Mouse (Mus musculus) thymus, postnatal 25 days (tissue): ENCODE data around the gene Mta2.
"Not testable (repeated sequence)": the region's sequence is repeated elsewhere in the genome, so short reads cannot be mapped to it uniquely, and the experiment has no call there.

ENCODE experiments used
- DNase-seq: peaks from one replicate; pipeline ENCODE4 v3.0.0; 2022

Mta2 gene

DNA sequence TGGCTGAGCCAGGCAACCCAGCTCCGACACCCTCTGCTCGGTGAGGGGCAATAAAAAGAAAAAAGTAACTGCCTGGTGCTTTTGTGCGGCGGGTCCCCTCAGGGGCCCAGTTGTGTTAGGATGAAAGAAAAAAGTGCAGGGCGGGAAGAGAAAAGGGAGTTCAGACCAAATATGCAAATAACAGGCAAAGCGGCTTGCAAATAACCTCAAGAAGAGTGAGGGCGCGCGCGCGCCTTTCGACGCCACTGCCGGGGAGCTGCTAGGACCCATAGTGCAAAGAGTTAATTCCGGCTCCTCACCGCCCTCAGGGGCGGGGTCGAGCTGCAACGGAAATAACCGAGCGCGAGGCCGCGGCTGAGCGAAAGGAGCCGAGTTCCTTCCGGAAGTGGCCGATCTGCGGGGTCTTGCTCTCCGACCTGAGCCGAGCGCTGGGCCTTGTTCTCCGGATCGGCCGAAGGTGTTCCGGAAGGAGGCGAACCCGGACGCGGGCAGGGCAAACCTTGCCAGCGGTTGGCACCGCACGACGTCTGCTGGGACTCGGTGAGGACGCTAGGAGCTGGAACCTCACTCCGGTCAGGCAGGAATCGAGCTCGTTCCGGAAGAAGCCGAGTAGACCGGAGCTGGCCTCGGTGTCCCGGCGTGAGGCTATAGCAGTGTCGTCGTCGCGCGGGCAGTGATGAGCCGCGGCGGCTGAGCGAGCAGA lies at the start of gene Mta2:
TSS of gene Mta2 (plus strand) at position 361 of the 703 bp plus-strand sequence.
- peak; percentile 98 for DNase-seq

DNA sequence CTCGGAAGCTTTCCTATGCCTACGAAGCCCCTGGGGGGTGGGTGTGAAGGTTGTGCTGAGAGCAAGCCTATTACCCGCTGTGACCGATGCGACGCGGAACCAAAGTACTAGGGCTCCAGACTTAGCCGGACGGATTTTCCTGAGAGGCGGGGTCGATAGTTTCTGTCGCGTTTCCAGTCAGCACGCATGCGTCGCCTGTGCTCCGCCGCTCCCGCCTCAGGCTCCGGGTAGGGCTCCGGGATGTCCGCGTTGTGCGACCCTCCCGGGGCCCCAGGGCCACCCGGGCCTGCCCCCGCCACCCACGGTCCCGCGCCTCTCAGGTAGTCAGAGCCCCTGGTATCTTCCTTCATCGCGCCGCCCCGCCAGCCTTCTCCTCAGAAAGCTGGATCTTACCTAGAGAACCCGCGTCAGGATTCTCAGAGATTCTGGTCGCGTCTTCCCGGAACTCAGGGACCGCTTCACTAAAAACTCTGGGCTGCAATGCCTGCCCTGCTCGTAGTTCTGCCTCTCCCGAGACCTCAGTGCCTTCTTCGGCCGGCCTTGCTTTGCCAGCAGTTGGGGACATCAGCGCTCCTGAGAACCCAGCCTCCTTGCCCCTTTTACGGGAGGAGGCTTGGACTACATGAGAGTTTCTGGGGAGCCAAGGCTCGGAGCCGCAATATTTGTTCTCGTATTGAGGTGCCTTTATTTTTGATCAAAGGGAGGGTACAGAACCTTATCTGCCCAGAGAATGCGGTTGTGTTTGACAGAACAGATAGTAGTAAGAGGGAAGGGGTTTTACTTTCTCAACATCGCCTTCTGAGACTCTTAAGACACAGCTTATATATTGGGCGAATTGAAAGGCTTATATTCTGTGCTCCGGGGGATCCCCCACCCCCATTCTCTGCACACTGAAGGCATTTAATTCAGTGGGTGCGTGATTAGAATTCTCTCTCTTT lies 48.6 kb upstream of the Mta2 start, which contains the start of gene Ints5:
TSS of gene Ints5 (plus strand) at position 177 of the 938 bp plus-strand sequence.
- peak; percentile 87 for DNase-seq

DNA sequence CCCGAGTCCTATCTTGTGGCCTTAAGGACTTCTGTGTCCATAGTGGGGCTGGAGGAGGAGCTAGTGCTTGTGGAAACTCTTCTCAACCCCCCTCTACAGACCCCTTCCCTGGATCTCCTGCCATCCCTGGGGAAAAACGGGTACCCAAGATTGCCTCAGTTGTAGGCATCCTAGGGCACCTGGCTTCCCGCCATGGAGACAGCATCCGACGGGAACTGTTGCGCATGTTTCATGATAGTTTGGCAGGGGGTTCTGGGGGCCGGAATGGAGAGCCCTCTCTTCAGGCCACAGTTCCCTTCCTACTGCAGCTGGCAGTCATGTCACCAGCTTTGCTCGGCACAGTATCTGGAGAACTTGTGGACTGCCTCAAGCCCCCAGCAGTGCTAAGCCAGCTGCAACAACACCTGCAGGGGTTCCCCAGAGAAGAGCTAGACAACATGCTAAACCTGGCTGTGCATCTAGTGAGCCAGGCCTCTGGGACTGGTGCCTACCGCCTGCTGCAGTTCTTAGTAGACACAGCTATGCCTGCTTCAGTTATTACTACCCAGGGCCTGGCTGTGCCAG lies 46.2 kb upstream of the Mta2 start:
- DNase-seq = no peak

DNA sequence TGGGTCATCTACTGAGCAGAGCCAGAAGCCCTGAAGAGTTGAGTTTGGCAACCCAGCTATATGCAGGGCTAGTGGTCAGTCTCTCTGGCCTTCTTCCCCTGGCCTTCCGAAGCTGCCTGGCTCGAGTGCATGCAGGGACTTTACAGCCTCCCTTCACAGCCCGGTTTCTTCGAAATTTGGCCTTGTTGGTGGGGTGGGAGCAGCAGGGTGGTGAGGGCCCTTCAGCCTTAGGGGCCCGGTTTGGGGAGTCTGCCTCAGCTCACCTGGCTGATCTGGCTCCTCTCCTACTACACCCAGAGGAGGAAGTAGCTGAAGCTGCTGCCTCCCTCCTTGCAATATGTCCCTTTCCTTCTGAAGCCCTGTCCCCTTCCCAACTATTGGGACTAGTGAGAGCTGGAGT lies 45.4 kb upstream of the Mta2 start:
- not testable (repeated sequence) for DNase-seq

DNA sequence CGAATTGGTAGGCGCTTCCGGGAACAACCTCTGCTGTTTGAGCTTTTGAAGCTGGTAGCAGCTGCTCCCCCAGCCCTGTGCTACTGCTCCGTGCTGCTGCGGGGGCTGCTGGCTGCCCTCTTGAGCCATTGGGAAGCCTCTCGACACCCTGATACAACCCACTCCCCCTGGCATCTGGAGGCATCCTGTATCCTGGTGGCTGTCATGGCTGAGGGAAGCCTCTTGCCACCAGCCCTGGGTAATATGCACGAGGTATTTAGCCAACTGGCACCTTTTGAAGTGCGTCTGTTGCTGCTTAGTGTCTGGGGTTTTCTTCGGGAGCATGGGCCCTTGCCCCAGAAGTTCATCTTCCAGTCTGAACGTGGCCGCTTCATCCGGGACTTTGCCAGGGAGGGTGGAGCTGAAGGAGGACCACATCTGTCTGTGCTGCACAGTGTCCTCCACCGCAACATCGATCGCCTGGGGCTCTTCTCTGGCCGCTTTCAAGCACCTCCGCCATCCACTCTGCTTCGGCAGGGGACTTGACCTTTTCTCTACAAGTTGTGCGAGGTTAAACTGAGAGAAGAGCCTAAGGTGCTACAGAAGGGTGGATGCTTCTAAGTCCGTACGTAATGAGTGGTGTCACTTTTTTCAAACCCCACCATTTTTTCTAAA lies 44.3 kb upstream of the Mta2 start:
- DNase-seq = peak; percentile 15

DNA sequence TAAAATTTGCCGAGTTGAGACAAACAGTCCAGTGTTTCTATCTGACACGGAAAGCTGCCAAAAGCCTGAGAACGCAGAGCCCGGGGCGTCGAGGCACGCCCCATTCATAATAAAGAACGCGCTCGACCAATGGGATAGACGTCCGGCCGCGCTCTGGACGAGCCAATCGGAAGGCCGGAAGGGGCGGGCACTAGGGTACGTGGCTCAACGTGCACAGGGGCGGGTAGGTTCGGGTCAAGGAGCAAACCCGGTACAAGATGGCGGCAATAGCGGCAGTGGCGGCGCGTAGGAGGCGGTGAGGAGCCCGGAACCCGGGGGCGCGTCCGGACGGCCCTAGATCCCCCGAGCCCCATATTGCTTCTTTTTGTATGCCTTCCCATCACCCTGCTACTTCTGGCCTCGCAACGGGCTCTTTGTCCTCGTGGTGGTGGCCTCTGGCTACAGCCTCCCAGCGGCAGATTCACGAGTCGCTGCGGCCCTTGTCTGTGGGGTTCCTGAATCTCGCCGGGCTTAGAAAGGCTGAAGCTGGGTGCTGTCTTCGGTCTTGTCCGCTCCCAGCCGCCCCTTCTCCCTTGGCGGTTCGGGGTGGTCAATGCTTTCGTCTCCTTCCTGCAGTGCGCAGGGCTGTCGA lies 43.7 kb upstream of the Mta2 start, which contains the start of gene Ganab:
TSS of gene Ganab (plus strand) at position 207 of the 631 bp plus-strand sequence.
- peak; percentile 93 for DNase-seq

DNA sequence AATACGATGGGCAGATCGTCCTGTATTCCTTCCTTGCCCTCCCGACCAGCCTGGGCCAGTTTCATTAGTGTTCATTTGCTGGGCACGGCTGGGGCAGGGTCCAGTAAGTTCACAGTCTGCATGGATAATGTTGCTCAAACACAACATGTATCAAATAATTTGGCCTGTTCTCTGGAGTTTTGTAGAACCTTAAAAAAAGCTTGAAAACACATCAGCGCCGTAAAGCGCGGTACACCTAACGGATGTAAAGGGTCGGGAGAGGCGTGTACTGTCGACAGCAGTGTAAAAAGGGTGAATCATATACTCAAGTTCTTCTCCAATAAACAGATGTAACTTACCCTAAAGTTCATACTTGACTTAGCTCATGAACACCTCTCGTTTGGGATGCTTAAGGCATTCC lies 43.1 kb upstream of the Mta2 start:
- DNase-seq = no peak

DNA sequence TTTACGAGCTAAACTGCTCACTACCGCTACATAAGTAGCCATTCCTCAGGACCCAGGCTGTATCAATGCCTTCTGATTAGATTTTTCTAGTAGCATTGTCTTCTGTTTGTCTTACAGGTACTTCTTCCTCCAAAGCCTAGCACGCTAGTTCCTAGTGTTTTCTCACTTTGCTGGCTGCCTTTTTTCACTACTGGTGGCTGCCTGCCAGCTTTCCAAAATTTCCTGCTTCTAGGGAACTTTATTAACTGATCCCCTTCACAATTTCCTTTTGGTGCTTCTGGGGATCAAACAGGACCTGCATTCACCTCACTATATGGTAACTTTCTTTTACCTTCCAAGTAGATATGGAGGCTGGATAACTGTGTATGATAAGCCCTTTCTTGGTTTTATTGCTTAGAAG lies 42.6 kb upstream of the Mta2 start:
- DNase-seq = no peak

DNA sequence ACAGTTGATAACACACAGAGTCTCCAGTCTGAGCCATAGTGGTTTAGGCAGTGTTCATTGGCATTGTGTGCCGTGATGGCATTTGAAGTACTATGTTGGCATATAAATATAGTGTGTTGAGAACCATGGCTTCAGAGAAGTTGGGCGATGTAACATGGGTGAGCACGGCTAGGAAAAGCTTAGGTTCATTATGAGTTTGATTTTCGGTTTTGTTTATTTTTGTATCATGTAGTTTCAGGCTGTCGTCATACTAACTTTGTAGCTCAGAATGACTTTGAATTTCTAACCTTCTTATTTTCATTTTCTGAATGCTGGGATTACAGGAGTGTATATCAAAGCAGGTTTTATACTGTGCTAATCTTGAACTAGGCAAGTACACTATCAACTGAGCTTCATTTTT lies 38.3 kb upstream of the Mta2 start:
- no peak for DNase-seq

DNA sequence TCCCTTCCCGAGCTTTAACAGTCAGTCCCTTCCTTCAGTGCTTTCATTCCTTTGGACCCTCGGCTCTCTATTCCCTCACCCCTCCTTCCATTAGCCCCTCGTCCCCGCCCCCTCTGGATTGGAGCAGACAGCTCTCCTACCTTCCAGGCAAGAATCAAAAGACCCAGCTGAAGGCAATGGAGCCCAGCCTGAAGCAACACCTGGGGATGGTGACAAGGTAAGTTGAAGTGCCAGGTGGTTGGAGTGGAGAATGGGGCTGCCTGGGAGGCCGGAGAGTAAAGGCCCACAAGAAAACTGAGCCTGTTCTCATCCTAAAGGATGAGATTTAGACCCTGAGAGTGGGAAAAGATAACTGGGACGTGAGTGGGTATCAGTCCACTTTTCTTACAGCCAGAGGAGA lies 33.1 kb upstream of the Mta2 start:
- DNase-seq = no peak

DNA sequence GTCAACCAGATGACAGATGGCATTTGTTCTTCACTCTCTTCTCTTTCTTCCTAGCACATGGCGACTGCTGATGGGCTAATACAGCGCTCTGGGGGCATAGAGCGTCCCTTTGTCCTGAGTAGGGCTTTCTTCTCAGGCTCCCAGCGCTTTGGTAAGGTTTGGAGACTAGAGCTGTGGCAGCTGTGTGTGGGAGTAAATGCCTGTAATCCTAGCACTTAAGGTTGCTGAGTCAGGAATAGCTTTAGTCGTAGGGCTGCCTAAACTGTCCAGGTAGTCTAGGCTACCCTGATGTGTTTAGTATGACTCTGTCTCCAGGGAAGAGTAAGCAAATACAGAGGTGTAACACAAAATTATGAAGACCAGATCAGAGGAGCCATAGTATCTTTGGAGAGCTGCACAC lies 29.9 kb upstream of the Mta2 start:
- DNase-seq = no peak

DNA sequence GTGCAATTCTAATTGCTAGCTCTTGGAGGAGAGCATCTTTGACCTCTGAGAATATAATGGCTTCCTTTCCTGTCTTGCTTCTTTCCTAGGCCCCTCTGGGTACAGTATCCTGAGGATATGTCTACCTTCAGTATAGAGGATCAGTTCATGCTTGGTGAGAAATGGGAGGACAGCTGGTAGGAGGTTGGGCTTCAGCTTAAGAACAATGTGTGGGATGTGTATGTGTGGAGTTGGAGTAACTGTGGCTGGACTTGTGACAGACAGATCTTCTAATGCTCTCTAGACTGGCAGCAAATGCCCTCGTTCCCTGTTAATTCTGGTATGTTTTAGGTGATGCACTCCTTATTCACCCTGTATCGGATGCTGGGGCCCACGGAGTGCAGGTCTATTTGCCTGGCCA lies 27.5 kb upstream of the Mta2 start:
- DNase-seq = no peak

DNA sequence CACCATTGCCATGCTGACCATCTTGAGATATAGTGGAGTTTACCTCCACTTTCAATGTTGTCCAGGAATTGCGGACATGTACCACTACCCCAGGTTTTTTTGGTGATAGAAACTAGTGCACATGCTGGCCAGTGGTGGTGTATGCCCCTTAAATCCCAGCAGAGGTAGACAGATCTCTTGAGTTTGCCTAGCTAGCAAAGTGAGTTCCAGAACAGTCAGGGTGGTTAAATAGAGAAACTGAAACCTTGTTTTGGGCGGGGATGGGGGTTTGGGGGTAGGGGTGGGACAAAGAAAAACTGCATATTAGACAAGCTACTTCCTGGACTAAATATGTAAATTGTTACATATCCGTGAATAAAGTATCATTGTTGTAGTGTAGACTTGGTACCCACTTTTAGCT lies 22.7 kb upstream of the Mta2 start:
- DNase-seq = no peak

DNA sequence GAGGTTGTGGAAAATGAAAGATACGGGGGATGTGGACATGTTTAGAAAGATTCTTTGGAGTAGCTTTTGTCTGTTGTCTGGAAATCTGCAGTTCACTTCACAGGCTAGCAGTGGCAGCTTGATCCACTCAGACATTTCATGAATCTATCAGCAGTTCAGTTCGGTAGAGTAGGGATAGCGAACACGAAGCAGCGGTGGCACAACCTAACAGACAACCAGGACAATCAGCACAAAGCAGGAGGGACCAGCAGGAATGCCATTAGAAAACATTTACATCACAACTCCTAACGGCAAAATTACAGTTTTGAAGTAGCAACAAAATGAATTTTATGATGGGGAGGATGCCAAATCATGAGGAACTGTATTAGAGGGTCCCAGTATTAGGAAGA lies 22.0 kb upstream of the Mta2 start:
- no peak for DNase-seq

DNA sequence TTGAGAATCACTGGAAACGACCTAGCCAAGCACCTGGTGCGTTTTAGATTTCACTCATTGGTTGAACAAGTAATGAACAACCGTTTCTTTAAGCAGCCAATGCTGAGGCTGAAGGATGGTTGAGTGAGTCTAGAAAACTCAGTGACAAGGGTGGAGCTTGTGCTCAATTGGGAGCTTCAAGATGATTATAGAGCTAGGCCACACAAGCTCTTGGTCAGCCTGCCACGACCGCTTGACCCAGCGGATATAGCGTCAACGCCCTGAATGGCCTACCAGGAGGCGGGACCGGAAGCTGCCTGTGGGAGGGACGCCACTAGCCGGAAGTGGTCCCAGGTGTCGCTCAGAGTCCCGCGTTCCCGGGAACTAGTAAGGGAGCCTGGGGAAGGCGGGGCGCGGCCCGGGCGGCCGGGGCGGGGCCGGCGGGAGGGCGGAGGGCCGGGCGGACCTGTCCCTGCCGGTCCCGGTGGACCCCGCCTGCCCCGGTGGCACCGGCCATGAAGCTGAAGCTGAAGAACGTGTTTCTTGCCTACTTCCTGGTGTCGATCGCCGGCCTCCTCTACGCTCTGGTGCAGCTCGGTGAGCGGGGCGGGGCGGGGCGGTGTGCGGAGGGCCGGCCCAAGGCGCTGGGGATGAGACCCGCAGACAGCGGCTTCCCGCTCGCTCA lies 21.5 kb upstream of the Mta2 start, which contains the start of gene B3gat3:
TSS of gene B3gat3 (plus strand) at position 302 of the 664 bp plus-strand sequence.
- peak; percentile 85 for DNase-seq

DNA sequence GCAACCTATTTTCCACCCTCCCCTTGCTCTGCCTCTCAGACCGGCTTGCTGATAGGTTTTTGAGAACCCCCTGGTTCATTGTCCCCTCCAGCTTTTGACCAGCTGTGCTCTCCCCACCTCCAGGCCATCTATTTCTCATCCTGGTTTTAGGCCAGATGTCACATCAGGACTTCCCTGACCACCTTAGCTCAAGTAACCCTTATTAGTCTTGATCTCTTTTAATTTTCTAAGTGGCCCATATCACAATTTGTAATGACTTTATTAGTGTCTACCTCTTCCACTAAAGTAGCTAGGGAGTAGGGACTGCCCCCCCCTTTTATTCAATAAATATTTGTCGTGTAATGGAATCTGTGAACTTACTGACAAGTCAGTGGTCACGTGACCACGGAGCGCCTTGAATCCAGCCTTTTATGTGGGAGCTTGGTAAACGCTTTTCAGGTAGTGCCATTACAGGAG lies 20.8 kb upstream of the Mta2 start:
- DNase-seq = no peak

DNA sequence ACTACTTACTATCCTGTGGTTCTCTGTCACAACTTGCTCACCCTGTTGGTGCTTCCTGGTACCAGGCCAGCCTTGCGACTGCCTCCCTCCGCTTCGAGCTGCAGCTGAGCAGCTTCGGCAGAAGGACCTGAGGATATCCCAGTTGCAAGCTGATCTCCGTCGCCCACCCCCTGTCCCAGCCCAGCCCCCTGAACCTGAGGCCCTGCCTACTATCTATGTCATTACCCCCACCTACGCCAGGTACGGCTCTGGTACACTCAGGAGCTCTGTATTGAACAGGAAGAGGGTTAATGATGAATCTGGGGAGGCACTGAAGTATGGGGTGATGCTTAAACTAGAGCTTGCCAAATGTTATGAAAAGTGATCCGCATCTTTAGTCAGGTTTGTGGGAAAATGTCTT lies 19.9 kb upstream of the Mta2 start:
- no peak for DNase-seq

DNA sequence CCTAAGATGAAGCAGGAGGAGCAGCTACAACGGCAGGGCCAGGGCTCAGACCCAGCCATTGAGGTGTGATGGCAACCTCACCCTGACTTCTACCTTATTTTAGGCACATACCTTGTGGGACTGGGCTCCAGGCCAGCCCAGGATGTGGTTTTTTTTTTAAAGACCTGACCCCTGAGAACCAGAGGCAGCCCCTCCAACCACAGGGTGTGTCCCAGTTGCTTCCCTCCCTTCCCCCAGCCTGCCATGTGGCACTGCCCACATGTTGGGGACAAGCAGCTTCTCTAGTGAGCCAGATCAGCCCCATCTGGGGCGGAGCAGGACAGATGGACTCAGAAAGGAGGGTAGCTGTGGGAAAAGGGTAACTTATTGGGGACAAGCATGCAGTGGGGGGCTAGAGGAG lies 14.9 kb upstream of the Mta2 start:
- DNase-seq = no peak

DNA sequence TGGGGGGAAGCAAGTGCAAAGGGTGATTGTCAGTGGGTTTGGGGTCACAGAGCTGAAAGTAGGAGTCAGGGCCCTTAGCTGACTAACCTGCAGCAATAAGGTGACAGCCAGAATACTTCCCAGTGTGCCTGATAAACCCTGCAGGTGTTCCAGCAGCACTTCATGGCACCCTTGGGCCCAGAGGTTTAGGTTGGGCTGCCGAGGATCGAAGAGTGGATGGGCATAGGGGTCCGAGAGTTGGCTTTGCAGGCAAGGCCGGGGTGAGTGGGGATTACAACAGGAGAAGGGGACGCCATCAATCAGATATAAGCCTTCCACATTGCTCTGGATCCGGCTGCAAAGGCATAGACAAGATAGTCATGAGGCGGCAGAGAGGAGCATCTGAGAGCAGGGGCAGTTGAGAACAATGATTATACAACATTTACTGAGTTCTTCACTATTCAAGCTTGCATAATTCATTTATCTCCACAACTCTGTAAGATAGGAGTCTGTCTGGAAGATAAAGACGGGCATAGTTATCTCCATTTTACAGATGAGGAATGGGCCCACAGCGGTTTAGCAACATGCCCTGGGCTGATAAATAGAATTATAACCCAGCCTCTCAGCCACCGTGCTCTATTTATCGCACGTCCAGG lies 13.7 kb upstream of the Mta2 start:
- no peak for DNase-seq

DNA sequence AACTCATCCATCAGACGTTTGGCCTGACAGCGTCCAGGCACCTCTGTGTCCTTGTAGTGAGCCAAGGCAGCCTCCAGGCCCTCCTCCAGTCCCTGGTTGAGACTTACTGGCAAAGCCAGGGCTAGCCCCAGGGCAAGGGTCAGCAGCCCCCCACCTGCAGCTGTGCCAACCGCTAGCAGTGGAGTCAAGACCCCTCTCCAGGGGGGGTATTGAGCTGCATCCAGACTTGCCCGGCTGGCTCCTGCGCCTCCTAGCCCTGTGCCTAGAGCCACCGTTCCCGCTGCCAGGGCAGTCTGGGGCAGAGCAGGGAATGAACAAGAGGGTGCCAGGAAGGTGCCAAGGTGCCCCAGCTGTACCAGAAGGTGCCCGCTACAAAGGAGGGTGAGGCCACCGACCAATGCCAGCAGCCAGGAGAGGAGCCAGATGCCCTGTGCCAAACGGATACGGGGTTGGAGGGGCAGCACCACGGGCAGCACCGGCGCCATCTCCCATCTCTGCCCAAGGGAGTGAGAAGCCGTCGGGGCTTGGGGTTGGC lies 12.9 kb upstream of the Mta2 start:
- no peak for DNase-seq
